Mouse (Mus musculus) lung, postnatal 4 days (tissue): ENCODE measurements around the gene Hnf4a.

ENCODE experiments used
- DNase-seq, 2 experiments: peaks; one replicate each; pipeline ENCODE4 v3.0.0; 2021

Gene Hnf4a

GRCm38 (mm10) chr2:163552518-163552929 is 45.9 kb downstream of the Hnf4a start:
- no peak for DNase-seq

- no peak for DNase-seq
Observed at GRCm38 (mm10) chr2:163554425-163554982, 47.9 kb downstream of the Hnf4a start.

GRCm38 (mm10) chr2:163554996-163555395 is 48.4 kb downstream of the Hnf4a start:
- no peak for DNase-seq

GRCm38 (mm10) chr2:163555417-163555816 is 48.8 kb downstream of the Hnf4a start:
- DNase-seq: no peak

- no peak for DNase-seq
Observed at GRCm38 (mm10) chr2:163558548-163558947, 51.9 kb downstream of the Hnf4a start.

GRCm38 (mm10) chr2:163559236-163559635 is 52.6 kb downstream of the Hnf4a start:
- no peak for DNase-seq

GRCm38 (mm10) chr2:163560247-163560646 is 53.6 kb downstream of the Hnf4a start:
- DNase-seq: no peak

GRCm38 (mm10) chr2:163561258-163561948 is 54.8 kb downstream of the Hnf4a start:
- no peak for DNase-seq

- peak in 1 of 2 experiments; percentile 12 for DNase-seq
Observed at GRCm38 (mm10) chr2:163564646-163565045, 58.0 kb downstream of the Hnf4a start.

GRCm38 (mm10) chr2:163574321-163574720 is 67.7 kb downstream of the Hnf4a start:
- no peak for DNase-seq

GRCm38 (mm10) chr2:163575248-163575647 is 68.6 kb downstream of the Hnf4a start:
- peak; percentile 19 to 24 for DNase-seq

- no peak for DNase-seq
Observed at GRCm38 (mm10) chr2:163577986-163578385, 71.4 kb downstream of the Hnf4a start.

- peak; percentile 37 to 47 for DNase-seq
Observed at GRCm38 (mm10) chr2:163580069-163580945, 73.7 kb downstream of the Hnf4a start.

- DNase-seq: peak in 1 of 2 experiments; percentile 53
Observed at GRCm38 (mm10) chr2:163583226-163584087, 76.8 kb downstream of the Hnf4a start.

- DNase-seq: no peak
Observed at GRCm38 (mm10) chr2:163584088-163584426, 77.4 kb downstream of the Hnf4a start.

- peak; percentile 45 to 63 for DNase-seq
Observed at GRCm38 (mm10) chr2:163586384-163587261, 80.0 kb downstream of the Hnf4a start.

GRCm38 (mm10) chr2:163587506-163587905 is 80.9 kb downstream of the Hnf4a start:
- DNase-seq: no peak

- DNase-seq: no peak
Observed at GRCm38 (mm10) chr2:163590211-163590610, 83.6 kb downstream of the Hnf4a start.

- no peak for DNase-seq
Observed at GRCm38 (mm10) chr2:163590996-163591395, 84.4 kb downstream of the Hnf4a start.

- peak in 1 of 2 experiments; percentile 42 for DNase-seq
Observed at GRCm38 (mm10) chr2:163592084-163592483, 85.5 kb downstream of the Hnf4a start.

GRCm38 (mm10) chr2:163593636-163594282 is 87.2 kb downstream of the Hnf4a start:
- no peak for DNase-seq
